Mouse (Mus musculus): Measurements from ENCODE around the gene Stag1.

- TF ChIP-seq GATA1 (IDR thresholded peaks at IDR 0.05; ENCODE audit: borderline replicate concordance, low read length), result no peak
- TF ChIP-seq FLI1 (IDR thresholded peaks at IDR 0.05; ENCODE audit: low read length), result no peak
Measured at GRCm38 (mm10) chr9:100640754-100641153, 43.2 kb downstream of the Stag1 start.

Data from megakaryocyte, embryonic 14.5 days (primary cell).